In the genomic region with DNA sequence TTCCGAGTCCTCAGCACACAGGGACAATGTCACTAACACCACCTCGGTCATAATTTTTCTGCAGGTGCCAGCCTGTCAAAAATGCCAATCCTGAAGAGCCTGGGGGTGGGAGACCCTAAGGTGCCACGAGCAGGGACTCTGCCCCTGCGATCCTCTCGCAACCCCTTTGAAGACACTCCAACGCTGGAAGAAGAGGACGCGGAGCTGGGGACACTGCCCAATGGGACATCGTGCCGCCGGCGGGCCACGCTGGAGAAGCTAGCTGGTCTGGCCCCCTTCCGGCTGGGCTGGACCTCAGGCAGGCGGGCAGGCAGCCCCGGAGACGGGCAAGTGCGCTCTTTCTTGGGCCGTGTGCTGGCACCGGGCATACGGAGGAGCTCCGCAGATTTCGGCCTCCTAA, we compare ENCODE assay signal across 24 mouse cellular contexts. TPM values are rescaled to one million over a fixed set of nuclear protein-coding genes. Genes with fewer than 3 reads are reported as not detected.
DNase-seq lines count a peak whose midpoint lies in the region; ATAC-seq and TF ChIP-seq lines count a peak whose summit lies in the region.
"Had no signal": no experiment of that assay in that cellular context is flagged by ENCODE, and none has a peak within 500 bp of the region (broad histone marks: within the 10 kb centered on the region; RNA-seq: fewer than 3 reads in every experiment).

No protein-coding gene starts in this region.

- H3K9ac ChIP-seq in kidney, postnatal 0 days (ENCODE audit: low read depth, low read length) = no peak overlapping the region
- H3K9ac ChIP-seq in limb, embryonic 11.5 days (ENCODE audit: low read length) = no peak overlapping the region
- H3K9ac ChIP-seq: limb, embryonic 15.5 days; midbrain, embryonic 12.5 days had no signal

- no peak overlapping the region for H3K27ac ChIP-seq in kidney, postnatal 0 days
- H3K27ac ChIP-seq in limb, embryonic 11.5 days (replicated peaks; ENCODE audit: low read depth, low read length) = no peak overlapping the region
- H3K27ac ChIP-seq: gastrocnemius, adult 2 months; left cerebral cortex, adult 2 months; limb, embryonic 15.5 days; midbrain, embryonic 12.5 days had no signal

- H3K27me3 ChIP-seq in kidney, postnatal 0 days (ENCODE audit: insufficient read depth, low read length) = peaks cover 19% of the 10 kb centered on the region
- H3K27me3 ChIP-seq in E14TG2a.4 (ENCODE audit: insufficient read depth, low read length) = peaks cover 73% of the 10 kb centered on the region
- H3K27me3 ChIP-seq in limb, embryonic 11.5 days (ENCODE audit: control insufficient read depth, insufficient read depth, low read length) = peaks cover 35% of the 10 kb centered on the region

- WGBS in kidney, postnatal 0 days = 25% methylated on average over 23 of the region's 23 CpGs
- WGBS in limb, embryonic 11.5 days = 24% methylated on average over 23 of the region's 23 CpGs

- ATAC-seq in kidney, postnatal 0 days (replicated peaks; ENCODE audit: low FRiP score, low read depth) = no peak
- no peak for ATAC-seq in limb, embryonic 11.5 days (ENCODE audit: insufficient number of reproducible peaks, low FRiP score, low TSS enrichment, low read depth)
- ATAC-seq: hindbrain, embryonic 16.5 days; intestine, postnatal 0 days had no signal

- H3K9me3 ChIP-seq in kidney, postnatal 0 days (replicated peaks; ENCODE audit: low read length) = no peaks in the 10 kb centered on the region
- no peaks in the 10 kb centered on the region for H3K9me3 ChIP-seq in E14TG2a.4 (ENCODE audit: low read length)
- H3K9me3 ChIP-seq in limb, embryonic 11.5 days (ENCODE audit: control insufficient read depth, low read length) = no peaks in the 10 kb centered on the region
- H3K9me3 ChIP-seq: limb, embryonic 15.5 days; midbrain, embryonic 12.5 days had no signal

- H3K4me2 ChIP-seq in kidney, postnatal 0 days (ENCODE audit: low read length) = 0 out of 2 replicates have a peak overlapping the region, but pooled peaks have one; percentile 3
- H3K4me2 ChIP-seq in limb, embryonic 11.5 days (ENCODE audit: low read depth, severe bottlenecking) = peak overlapping the region; percentile 7; the same call in 1 of the 2 replicates
- H3K4me2 ChIP-seq: limb, embryonic 15.5 days; midbrain, embryonic 12.5 days had no signal

- H3K4me3 ChIP-seq in kidney, postnatal 0 days (replicated peaks; ENCODE audit: low read depth, low read length) = no peak overlapping the region
- H3K4me3 ChIP-seq in E14TG2a.4 (replicated peaks; ENCODE audit: low read length) = peak overlapping the region; percentile 77
- H3K4me3 ChIP-seq in limb, embryonic 11.5 days (ENCODE audit: low read depth, low read length) = peak overlapping the region; percentile 6; the same call in 1 of the 2 replicates
- H3K4me3 ChIP-seq: gastrocnemius, adult 2 months; left cerebral cortex, adult 2 months; limb, embryonic 15.5 days; midbrain, embryonic 12.5 days had no signal

- peak; percentile 83 for DNase-seq in heart, adult 11 months
- no peak for DNase-seq in heart, postnatal 4 days
- no peak for DNase-seq in kidney, postnatal 0 days (ENCODE audit: low spot score)
- DNase-seq in kidney, postnatal 14 days = no peak
- DNase-seq in limb, embryonic 11.5 days (ENCODE audit: low spot score) = no peak
- DNase-seq in cerebellum, adult 11-12 months = no peak
- DNase-seq in urinary bladder, postnatal 14 days (ENCODE audit: low spot score) = no peak
- DNase-seq: adrenal gland, postnatal 10 days; cerebellum, adult 11 months; cerebellum, postnatal 36 days; gastrocnemius, adult 2 months; heart, postnatal 14 days; lung, postnatal 36 days; right cerebral cortex, postnatal 14 days had no signal

- TF ChIP-seq CTCF in kidney, postnatal 0 days (IDR thresholded peaks at IDR 0.05; ENCODE audit: low read depth) = no peak
- no peak for TF ChIP-seq CTCF in E14TG2a.4 (conservative IDR thresholded peaks at IDR 0.05; ENCODE audit: low read length)

- no peaks in the 10 kb centered on the region for H3K36me3 ChIP-seq in kidney, postnatal 0 days (ENCODE audit: insufficient read depth, low read length)
- no peaks in the 10 kb centered on the region for H3K36me3 ChIP-seq in E14TG2a.4 (ENCODE audit: insufficient read depth, low read length)
- no peaks in the 10 kb centered on the region for H3K36me3 ChIP-seq in limb, embryonic 11.5 days (ENCODE audit: control insufficient read depth, insufficient read depth, low read length)
- H3K36me3 ChIP-seq: limb, embryonic 15.5 days; midbrain, embryonic 12.5 days had no signal

- no peaks in the 10 kb centered on the region; the same call in 1 of the 2 replicates for H3K4me1 ChIP-seq in kidney, postnatal 0 days (replicated peaks; ENCODE audit: insufficient read depth, low read length)
- peaks cover 72% of the 10 kb centered on the region for H3K4me1 ChIP-seq in E14TG2a.4 (replicated peaks; ENCODE audit: low read depth, low read length)
- H3K4me1 ChIP-seq in limb, embryonic 11.5 days (ENCODE audit: control insufficient read depth, insufficient read depth, low read length) = peaks cover 15% of the 10 kb centered on the region

RNA-seq across cellular contexts. Expression of a gene that starts 6.3 kb away (rescaled TPM):
- total RNA-seq in heart, postnatal 4 days (2021) = 1 to 10 TPM in 1 of 2 experiments, under 1 TPM in 1; 0.93 to 1.1 TPM
- polyA plus RNA-seq in kidney, postnatal 0 days (2015; fragmentation: Nextera tagmentation; extraction: Ambion mirVana) = 6.7 and 8.0 TPM in 2 replicates
- 1.8 and 2.2 TPM in 2 replicates for polyA plus RNA-seq in limb, embryonic 11.5 days (2014; fragmentation: Nextera tagmentation; extraction: Ambion mirVana)

RNA-seq across cellular contexts. Expression of a gene that starts 10.8 kb away (rescaled TPM):
- 10 to 100 TPM; 28.8 to 30.3 TPM for total RNA-seq in heart, postnatal 4 days (2021)
- 6.6 and 7.9 TPM in 2 replicates for polyA plus RNA-seq in kidney, postnatal 0 days (2015; fragmentation: Nextera tagmentation; extraction: Ambion mirVana)
- polyA plus RNA-seq in limb, embryonic 11.5 days (2014; fragmentation: Nextera tagmentation; extraction: Ambion mirVana) = 10.0 and 10.8 TPM in 2 replicates

RNA-seq across cellular contexts. Expression of a gene that starts 38.8 kb away (rescaled TPM):
- 1 to 10 TPM; 2.0 to 2.5 TPM for total RNA-seq in heart, postnatal 4 days (2021)
- polyA plus RNA-seq in kidney, postnatal 0 days (2015; fragmentation: Nextera tagmentation; extraction: Ambion mirVana) = 2.7 and 3.0 TPM in 2 replicates
- 2.3 and 2.7 TPM in 2 replicates for polyA plus RNA-seq in limb, embryonic 11.5 days (2014; fragmentation: Nextera tagmentation; extraction: Ambion mirVana)

RNA-seq across cellular contexts. Expression of a gene that starts 38.8 kb away (rescaled TPM):
- total RNA-seq in heart, postnatal 4 days (2021) = 10 to 100 TPM; 45.8 to 46.8 TPM
- 88.5 and 91.7 TPM in 2 replicates for polyA plus RNA-seq in kidney, postnatal 0 days (2015; fragmentation: Nextera tagmentation; extraction: Ambion mirVana)
- polyA plus RNA-seq in limb, embryonic 11.5 days (2014; fragmentation: Nextera tagmentation; extraction: Ambion mirVana) = 73.3 and 82.3 TPM in 2 replicates

RNA-seq across cellular contexts. Expression of a gene that starts 48.2 kb away (rescaled TPM):
- not detected for total RNA-seq in heart, postnatal 4 days (2021)
- not detected in 2 replicates for polyA plus RNA-seq in kidney, postnatal 0 days (2015; fragmentation: Nextera tagmentation; extraction: Ambion mirVana)
- polyA plus RNA-seq in limb, embryonic 11.5 days (2014; fragmentation: Nextera tagmentation; extraction: Ambion mirVana) = 0.12 and 0.16 TPM in 2 replicates
- total RNA-seq: gastrocnemius, adult 2 months; granulocyte monocyte progenitor cell, adult 5-6 weeks; heart, postnatal 14 days had no signal
- polyA plus RNA-seq: embryonic facial prominence, embryonic 11.5 days; intestine, postnatal 0 days; liver, embryonic 16.5 days; neural tube, embryonic 11.5 days had no signal
